Comparison of ENCODE assay signal across 13 mouse cellular contexts in the genomic region with DNA sequence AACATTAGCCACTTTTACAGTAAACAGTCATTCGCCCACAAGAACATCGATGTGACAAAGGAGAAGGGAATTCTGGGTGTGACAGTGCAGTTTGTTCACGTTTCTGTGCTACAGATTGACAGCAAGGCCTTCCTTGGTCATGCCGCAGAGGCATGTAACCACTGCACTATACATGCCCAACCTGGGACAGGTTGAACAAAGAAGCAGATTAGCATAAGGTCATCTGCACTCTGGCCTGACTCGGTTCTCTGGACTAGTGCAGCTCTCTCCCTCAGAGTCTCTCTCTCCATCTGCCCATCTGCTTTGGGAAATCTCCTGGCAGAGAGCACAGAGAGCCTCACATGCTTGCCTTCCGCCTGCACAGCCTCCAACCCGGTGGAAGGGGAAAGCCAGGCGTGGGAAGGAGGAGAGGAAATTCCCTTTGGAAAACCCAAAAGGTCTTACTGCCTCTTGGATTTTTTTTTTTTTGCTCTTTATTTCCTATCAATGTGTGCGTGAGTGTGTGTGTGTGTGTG. TPM values are rescaled to one million over a fixed set of nuclear protein-coding genes. Genes with fewer than 3 reads are reported as not detected.
DNase-seq lines count a peak whose midpoint lies in the region; ATAC-seq and TF ChIP-seq lines count a peak whose summit lies in the region.
"Had no signal": no experiment of that assay in that cellular context is flagged by ENCODE, and none has a peak within 500 bp of the region (broad histone marks: within the 10 kb centered on the region; RNA-seq: fewer than 3 reads in every experiment).

No protein-coding gene starts in this region.

- WGBS in lung, adult 2 months = 69% methylated on average over 9 of the region's 9 CpGs

- no peak overlapping the region for H3K4me3 ChIP-seq in gastrocnemius, adult 2 months
- no peak overlapping the region for H3K4me3 ChIP-seq in lung, adult 2 months (replicated peaks; ENCODE audit: extremely low read depth, low read depth, low read length)
- H3K4me3 ChIP-seq in left cerebral cortex, adult 2 months = no peak overlapping the region
- H3K4me3 ChIP-seq: limb, embryonic 15.5 days; lung, embryonic 15.5 days had no signal

- peak; percentile 86 for ATAC-seq in frontal cortex, adult (ENCODE audit: low TSS enrichment)
- ATAC-seq in CD4-positive, CD25-positive, alpha-beta regulatory T cell, adult 4 months = no peak
- ATAC-seq: inflammation-experienced regulatory T-cells, adult 6 months had no signal

- intact Hi-C loops in gastrocnemius, adult 2 months (cut with DNase I) = no loop called here
- intact Hi-C loops in left cerebral cortex, adult 2 months (cut with DNase I) = no loop called here

- no peak for TF ChIP-seq CTCF in gastrocnemius, adult 2 months (IDR thresholded peaks at IDR 0.05)
- no peak for TF ChIP-seq CTCF in lung, adult 2 months (IDR thresholded peaks at IDR 0.05; ENCODE audit: insufficient read depth, low read length)
- TF ChIP-seq CTCF in left cerebral cortex, adult 2 months (IDR thresholded peaks at IDR 0.05) = no peak

- no peaks in the 10 kb centered on the region for H3K4me1 ChIP-seq in lung, adult 2 months (ENCODE audit: control insufficient read depth, insufficient read depth, low read length)
- H3K4me1 ChIP-seq: limb, embryonic 15.5 days had no signal

- no peak for DNase-seq in frontal cortex, postnatal 25 days (ENCODE audit: low spot score in 2 of 2)
- peak; percentile 9 for DNase-seq in right cerebral cortex, adult 18-20 months
- no peak for DNase-seq in right cerebral cortex, adult 2 months (ENCODE audit: low spot score in 2 of 2)
- peak; percentile 47 for DNase-seq in gastrocnemius, adult 2 months
- DNase-seq in lung, adult 2 months = no peak
- DNase-seq in left cerebral cortex, adult 2 months (ENCODE audit: extremely low spot score in 1 of 2, low spot score in 2 of 2) = no peak

- no peak overlapping the region for H3K27ac ChIP-seq in gastrocnemius, adult 2 months
- no peak overlapping the region for H3K27ac ChIP-seq in left cerebral cortex, adult 2 months
- H3K27ac ChIP-seq: kidney, postnatal 0 days; limb, embryonic 15.5 days; lung, embryonic 15.5 days had no signal

- TF ChIP-seq POLR2A in lung, adult 2 months (IDR thresholded peaks at IDR 0.05; ENCODE audit: borderline replicate concordance, extremely low read depth, low read depth, low read length) = no peak

RNA-seq across cellular contexts. Expression of a gene that starts 24.4 kb away (rescaled TPM):
- total RNA-seq in gastrocnemius, adult 2 months (2021) = 1 to 10 TPM in 1 of 2 experiments, under 1 TPM in 1; 0.59 to 1.2 TPM
- not detected for polyA plus RNA-seq in CD4-positive, CD25-positive, alpha-beta regulatory T cell, adult 4 months (2017; shearing (Covaris generic))
- polyA plus RNA-seq in lung, adult 2 months (2012; rRNA removed) = 0.26 and 0.47 TPM in 2 replicates
- 10 to 100 TPM in 1 of 2 experiments, 1 to 10 TPM in 1; 7.3 to 11.7 TPM for total RNA-seq in left cerebral cortex, adult 2 months (2021)
- total RNA-seq: megakaryocyte-erythroid progenitor cell, adult 5-6 weeks had no signal

RNA-seq across cellular contexts. Expression of a gene that starts 40.1 kb away (rescaled TPM):
- 1 to 10 TPM; 2.4 to 3.2 TPM for total RNA-seq in gastrocnemius, adult 2 months (2021)
- polyA plus RNA-seq in CD4-positive, CD25-positive, alpha-beta regulatory T cell, adult 4 months (2017; shearing (Covaris generic)) = 100 to 1,000 TPM; 158 to 170 TPM
- 4.0 and 8.0 TPM in 2 replicates for polyA plus RNA-seq in lung, adult 2 months (2012; rRNA removed)
- total RNA-seq in left cerebral cortex, adult 2 months (2021) = 1 to 10 TPM; 2.5 to 3.3 TPM

RNA-seq across cellular contexts. Expression of a gene that starts 59.3 kb away (rescaled TPM):
- 10 to 100 TPM; 10.5 to 11.4 TPM for total RNA-seq in gastrocnemius, adult 2 months (2021)
- 10 to 100 TPM; 26.0 to 31.3 TPM for polyA plus RNA-seq in CD4-positive, CD25-positive, alpha-beta regulatory T cell, adult 4 months (2017; shearing (Covaris generic))
- polyA plus RNA-seq in lung, adult 2 months (2012; rRNA removed) = 1.5 and 2.1 TPM in 2 replicates
- total RNA-seq in left cerebral cortex, adult 2 months (2021) = 10 to 100 TPM; 25.7 to 28.5 TPM

Comparison
In these comparisons a context has a peak if more than half of its experiments do, and no peak if none do; other contexts are left out.
1. DNase-seq: peak in right cerebral cortex, adult 18-20 months (single experiment) and gastrocnemius, adult 2 months (single experiment); none in frontal cortex, postnatal 25 days (0 of 2), right cerebral cortex, adult 2 months (0 of 2), lung, adult 2 months (single experiment) and left cerebral cortex, adult 2 months (0 of 2).